Mouse (Mus musculus) thymus, postnatal 4 days (tissue): ENCODE measurements around the gene Tead2.

ENCODE experiments used
- DNase-seq: peaks from one replicate; pipeline ENCODE4 v3.0.0; 2021

Tead2 gene

DNA sequence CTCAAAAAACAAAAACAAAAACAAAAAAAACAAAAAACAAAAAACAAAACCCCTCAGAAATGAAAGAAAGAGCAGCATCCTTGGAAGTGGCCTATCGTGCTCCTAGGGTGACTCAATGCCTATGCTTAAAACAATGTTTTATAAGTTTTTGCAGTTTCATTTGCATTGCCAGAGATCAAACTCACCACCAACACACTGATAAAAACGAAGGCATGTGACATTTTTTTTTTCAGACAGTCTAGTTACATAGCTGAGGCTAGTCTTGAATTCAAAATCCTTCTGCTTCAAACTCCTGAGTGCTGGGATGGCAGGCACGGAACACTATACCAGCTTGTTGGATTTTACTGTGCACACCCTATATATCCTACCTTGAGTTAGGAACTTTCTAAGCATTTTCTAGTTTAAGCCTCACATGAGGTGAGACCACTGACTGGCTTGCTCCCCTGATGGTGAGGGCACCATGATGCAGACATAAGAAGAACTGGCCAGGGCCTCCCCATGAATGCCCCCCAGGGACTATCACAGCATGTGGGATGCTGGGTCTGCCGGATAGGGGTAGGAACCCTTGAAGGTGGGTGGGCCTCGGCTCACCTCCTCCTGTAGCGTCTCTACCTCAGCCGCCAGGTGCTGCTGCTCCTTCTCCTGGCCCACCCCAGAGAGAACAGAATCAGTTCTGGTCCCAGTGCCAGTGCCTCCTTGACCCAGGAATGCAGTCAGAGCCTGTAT is 22.8 kb upstream of the Tead2 start:
- DNase-seq: no peak

DNA sequence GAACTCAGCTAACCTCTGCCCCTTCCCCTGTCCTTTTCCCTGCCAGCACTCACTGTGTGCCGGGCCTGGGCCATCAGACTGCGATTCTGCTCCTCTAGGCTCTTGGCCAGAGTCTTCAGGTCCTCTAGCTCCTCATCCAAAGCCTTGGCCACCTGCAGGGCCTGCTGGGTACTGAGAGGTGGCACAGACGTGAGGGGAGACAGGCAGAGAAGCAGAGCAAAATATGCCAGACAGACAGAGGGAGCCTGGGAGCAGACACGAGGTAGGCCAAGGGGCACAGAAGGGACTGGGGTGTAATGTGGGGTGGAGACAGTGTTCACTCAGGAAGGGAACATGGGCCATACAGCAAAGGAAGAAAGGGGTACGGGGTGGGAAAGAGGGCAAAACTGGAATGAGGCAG is 22.1 kb upstream of the Tead2 start:
- no peak for DNase-seq

DNA sequence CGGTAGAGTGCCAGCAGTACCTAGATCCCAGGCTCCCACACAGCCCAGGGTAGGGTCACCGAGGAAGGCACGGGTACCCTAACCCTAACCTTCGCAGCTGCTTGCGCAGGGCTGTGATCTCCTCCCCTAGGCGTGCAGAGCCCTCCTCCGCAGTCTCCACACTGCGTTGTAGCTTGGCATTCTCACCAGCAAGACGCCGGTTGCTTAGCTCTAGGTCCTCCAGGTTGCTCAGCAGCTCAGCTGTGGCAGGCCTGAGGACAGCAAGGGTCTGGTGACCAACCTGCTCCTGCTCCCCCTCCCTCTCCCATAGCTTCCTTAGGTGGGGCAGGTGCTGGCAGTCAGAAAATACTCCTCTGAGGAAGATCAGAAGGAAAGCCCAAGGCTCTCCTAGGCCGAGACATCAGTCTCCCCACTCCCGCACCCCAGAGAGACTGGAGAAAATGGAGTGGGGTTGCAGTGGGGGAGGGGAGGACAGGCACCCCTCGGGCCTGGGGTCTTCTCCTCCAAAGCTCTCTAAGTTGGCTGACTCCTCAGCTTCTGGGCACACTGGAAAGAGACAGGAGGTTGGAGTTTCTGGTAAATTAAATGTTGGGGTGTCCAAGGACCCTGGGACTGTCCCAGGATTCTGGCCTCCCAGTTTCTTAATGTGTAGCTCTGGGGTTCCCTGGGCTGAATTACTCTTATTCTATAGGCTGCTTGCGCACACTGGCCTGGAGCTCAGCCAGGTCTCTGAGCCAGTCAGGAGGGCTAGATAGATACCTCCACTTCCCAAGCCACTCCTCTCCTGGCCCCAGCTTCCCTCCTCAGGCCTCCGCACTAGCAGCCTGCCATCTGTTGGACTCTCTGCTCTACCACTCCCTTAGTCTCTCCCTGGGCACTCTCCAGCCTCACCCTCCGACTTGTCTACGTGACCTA is 21.4 kb upstream of the Tead2 start:
- DNase-seq: no peak

DNA sequence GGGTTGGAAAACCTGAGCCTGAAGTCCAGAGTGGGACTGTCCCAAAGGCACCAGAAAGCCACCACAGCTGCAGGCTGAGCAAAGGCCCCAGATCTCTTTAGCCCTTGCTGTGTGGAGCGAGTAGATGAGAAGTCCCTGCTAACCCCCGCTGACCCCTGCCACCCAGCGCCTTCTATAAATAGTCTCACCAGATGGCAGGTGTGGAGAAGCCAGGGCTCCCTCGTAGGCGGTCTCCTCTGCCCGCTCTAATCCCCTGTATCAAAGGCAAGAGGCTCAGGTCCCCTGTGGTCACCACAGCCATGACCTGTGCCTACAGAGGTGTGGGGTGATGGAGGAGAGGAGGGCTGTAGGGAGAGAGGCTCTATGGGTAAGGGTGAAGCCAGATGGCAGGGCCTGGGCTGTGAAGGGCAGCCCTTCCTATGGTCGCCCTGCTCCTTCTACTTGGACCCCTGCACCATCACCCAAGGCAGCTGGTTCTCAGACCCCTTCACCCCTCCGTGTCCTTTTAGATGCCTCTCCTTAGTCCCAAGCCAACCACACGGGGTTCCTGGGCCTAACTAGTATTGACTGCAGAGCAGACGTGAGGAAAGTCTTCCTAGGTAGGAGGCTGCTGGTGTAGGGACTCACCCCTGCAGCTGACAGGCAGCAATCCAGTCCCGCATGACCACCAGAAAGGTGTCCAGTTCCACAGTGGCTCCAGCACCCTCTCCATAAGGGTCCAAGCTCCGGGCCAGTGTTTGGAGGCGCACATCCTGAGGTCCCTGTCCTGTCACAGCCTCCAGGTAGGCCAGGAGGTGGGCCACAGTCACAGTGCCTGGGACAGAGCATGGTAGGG is 20.0 kb upstream of the Tead2 start:
- no peak for DNase-seq

DNA sequence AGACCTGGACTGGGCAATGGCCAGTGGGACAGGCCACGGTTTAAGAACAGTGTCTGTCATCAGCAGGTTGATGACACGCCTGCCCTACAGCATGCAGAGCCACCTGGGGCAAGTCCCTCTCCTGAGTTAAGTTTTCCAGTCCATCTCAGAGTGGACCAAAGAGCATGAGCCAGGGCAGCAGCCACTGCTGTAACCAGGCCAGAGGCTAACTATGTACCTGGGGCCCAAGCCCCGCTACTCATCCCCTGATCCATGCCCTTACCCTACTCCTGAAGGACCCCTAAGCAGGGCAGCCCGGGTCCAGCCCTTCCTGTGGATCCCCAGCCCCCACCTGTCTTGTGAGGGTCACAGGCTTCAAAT is 19.4 kb upstream of the Tead2 start:
- DNase-seq: no peak

DNA sequence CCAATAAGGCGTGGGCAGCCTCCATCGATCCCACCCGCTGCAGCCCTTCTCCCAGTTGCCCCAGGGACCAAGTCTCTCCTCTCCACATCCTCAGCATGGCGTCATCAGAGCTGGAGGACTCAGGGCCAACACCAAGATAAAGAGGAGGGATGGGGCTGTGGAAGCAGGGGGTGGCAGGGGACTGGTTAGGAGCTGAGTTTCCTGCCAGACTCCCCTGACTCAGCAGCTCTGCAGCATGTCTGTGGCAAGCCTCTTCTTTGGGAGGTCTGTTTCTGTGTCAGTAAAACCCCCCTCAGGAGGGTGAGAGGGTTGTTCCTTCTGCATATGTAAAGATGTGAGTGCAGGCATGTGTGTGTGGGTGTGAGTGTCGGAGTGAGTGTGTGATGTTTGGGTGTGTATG is 18.6 kb upstream of the Tead2 start:
- DNase-seq: no peak

DNA sequence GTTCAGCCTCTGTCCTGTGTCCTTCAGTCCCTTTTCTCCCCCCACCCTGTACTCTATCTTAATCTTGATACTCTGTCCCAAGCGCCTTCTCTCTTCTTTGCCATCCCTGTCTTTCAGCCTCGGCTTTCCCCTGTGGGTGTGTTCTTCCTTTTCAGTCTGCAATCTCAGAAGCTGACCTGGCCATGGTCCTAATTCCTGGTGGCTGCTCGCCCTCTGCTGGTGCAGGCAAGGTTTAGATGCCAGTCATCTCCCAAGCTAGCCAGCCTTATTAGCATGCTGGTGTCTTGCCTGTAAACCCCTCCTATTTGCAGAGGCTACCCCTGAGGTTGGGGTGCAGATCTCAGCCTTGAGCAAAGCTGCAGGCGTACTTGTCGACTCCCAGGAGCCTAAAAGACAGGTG is 17.1 kb upstream of the Tead2 start:
- no peak for DNase-seq

DNA sequence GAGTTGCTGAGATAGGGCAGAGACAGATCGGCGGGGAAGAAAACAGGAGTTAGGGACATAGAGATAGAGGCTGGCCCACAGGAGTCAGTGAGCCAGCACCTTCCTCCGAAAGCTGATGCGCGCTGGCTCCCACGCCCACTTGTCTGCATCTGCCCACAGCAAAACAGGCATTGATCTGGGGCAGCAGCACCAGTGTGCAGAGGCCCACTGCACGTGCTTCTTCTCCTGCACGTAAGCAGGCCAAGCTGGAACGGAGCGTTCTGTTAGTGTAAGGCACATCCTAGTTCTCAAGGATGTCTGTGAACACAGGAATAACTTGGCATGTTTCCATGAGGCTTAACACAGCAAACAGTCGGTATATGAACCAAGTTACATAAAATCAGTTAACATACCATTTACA is 16.6 kb upstream of the Tead2 start:
- no peak for DNase-seq

DNA sequence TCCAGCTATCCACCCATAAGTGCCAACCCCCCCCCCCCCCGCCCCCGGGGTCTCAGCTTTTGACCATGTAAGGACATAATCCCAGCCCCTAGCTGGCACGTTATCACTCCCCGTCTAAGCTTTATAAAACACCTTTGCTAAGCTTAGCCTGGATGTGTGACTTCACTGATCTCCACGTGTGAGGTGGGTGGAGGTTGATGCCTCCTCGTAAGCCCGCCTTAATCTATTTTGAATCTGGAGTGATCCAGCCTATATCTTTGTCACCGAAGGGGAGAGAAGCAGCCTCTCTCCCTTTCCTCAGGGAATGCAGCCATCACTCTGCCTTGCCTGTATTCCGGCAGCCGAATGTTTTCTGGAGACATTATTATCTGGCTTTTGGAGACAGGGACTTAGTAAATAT is 12.9 kb upstream of the Tead2 start:
- DNase-seq: no peak

DNA sequence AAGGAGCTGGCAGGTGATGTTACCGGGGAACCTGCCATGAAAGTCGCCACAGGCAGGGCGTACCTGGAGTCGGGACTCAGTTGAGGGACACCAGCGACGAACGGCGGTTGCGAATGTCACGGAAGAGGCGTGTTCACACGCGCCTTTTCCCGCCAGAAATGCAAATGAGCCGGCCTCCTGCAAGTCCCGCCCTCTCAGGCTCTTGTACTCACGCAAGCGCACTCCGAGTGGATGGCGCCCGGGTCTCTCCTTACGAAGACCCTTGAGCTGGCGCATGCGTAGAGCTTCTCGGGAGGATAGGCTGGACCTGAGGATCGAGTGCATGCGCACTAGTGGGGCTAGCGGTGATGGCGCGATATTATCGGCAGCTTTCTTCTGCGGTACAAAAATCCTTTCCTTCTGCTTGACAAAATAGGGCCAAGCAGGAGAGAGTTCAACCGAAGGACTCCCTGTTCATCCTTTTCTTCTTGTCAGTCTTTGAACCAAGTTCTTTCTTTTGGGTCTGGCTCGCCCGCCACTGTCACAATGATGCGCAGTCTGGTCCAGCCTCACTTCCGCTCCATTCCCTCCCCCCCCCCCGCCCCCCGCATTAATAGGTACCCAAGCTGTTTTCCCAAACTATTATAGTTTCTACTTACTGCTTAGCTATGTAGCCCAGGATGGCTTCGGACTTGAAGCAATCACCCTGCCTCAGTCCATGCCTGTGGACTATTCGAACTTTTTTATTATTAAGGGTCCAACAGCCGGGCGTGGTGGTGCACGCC is 11.0 kb upstream of the Tead2 start, which contains the start of gene Ccdc155:
TSS of gene Ccdc155 (minus strand) at position 513 of the 764 bp plus-strand sequence.
- DNase-seq: peak; percentile 94

DNA sequence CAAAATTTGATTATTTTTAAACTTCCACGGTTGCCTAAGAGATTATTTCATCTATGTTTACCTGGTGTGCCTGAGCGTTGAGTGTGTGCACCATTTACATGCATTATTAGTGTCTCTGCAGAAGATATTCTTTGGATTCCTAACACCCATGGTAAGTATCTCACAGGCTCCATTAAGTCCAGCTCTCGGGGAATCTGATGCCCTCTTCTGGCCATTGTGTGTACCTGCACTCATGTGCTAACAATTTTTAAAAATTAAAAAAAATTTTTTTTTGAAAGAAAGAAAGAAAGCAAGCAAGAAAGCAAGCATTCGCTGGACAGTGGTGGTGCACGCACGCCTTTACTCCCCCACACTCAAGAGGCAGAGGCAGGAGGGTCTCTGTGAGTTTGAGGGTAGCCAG is 7.3 kb upstream of the Tead2 start:
- DNase-seq: no peak

DNA sequence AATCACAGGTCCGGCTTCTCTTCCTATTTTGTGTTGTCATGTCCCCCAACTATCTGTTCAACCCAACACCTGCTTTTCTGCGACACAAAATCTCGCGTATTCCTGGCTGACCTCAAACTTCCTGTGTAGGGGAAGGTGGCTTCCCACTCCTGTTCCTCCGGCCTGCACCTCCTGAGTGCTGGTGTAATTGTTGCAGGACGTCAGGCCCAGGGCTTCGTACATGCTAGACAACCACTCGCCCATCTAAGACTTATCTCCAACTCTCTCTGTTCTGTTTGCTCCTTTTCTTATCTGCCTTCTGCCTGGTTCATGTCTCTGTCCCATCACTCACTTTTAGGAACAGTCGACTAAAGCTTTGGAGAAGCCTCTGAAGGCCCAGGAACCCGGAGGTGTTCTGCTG is 4.5 kb upstream of the Tead2 start:
- DNase-seq: no peak

DNA sequence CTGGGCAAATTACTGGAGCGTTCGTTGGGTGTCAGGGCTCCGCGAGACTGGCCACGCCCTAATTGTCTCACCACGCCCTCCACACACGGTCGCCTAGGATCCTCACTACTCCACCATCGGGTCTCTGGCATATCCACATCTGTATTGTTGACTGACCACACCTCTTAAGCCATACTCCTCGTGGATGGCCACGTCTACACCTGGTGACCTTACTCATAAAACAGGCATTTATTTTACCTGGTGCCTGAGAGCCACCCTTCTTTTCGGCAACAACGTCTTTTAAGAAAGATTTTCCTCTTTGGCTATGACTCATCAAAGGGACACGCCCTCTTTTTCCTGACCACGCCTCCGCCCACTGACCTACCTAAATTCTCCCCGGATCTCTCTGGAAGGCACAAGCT is 3.7 kb upstream of the Tead2 start, which contains the start of gene Dkkl1:
TSS of gene Dkkl1 (minus strand) at position 297 of the 401 bp plus-strand sequence.
- DNase-seq: no peak

DNA sequence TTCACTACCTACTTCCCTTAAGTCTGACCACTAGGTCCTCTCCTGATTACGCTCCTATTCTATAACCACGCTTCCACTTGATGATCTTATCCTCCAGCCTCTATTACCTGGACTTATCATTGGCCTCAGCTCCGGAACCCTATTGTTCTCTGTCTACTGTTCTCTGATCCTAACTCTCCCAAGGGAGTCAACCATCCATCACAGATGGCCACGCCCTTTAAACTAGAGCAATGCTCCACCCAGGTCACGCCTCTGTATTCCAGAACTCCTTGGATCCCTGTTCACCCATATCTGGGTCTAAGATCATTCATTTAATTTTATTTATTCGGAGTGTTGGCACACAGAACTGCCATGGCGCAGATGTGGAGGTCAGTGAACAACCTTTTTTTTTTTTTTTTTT is 3.2 kb upstream of the Tead2 start:
- no peak for DNase-seq

DNA sequence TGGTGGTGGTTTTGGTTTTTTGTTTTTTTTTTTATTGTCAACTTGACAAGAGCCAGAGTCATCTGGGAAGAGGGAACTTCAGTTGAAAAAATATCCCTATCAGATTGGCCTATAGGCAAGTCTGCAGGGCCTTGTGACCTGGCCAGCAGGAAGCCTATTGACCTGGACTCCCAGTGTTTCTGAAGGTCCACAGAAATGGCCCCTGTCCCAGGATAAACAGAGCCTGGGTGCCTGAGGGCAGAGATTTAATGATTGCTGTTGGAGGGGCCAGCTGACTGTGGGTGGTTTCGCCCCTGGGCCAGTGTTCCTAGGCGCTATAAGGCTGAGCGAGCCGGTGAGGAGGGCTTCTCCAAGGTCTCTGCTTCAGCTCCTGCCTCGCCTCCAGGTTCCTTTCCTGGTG is 1.8 kb upstream of the Tead2 start:
- DNase-seq: no peak

DNA sequence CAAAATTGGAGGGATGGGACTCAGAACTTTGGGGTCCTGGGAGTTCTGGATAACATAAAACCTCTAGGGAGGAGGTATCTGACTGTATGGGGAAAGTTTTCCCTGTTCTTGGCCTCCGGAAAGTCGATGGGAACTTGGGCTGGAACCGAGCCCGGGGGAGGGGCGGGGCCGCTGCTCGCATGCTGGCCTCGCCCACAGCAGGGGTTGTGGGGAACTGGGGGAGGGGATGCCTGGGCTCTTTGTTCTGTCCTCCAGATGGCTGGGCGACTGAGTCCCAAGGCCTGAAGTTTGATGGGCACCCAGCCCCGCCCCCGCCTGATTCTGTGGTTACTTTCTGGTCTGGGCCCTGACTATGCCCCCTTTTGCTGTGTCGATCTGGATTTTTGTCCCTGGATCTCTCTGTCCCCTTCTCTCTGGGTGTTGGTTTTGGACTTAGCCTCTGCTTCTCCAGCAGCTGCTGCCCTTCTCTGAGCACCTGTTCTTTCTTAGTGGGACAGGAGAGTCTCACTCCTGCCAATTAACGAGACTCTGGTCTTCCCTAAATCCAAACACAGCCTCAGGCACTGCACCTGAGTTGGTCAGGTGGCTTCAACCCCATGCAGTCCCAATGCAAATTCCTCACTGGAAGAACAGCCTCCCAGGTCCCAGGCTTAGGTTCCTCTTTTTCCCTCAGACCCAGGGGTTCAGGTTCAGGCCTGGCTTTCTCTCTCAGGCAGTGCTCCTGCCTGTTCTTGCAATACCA is 1.1 kb downstream of the Tead2 start:
- DNase-seq: peak; percentile 37

DNA sequence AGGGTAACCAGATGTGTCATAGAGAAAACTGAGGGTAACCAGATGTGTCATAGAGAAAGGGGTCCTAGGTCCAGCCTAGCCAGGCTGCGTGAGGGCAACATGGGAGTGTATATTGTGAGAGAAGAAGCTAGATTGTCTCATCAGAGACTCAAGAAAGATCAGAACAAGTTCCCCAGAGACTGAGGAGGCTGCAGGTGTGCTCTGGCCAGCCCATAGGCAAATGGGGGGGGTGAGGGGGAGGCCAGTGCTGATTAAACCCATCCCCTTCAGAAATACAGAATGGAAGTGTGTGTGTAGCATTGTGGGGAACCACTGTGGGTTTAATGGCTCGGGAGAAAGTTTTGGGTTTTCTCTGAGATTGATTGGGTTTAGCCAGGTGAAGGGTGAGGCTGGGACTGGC is 6.1 kb downstream of the Tead2 start:
- DNase-seq: no peak

DNA sequence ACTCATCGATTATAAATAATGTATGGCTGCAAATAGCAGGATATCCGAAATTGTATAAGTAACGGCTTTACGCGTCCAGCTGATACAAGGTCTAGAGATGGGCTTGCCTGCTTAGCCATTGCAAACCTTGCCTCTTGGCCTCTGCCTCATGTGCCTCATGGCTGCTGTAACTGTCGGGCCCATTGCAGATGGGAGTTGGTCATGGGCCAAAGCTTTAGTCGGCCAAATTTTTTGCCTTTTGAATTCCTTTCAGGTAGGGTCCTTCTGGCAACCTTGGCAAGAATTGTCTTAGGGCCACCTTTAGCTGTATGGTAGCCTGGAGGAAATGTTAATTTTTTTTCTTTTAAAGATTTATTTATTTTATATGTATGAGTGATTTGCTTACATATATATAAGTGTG is 9.3 kb downstream of the Tead2 start:
- no peak for DNase-seq

DNA sequence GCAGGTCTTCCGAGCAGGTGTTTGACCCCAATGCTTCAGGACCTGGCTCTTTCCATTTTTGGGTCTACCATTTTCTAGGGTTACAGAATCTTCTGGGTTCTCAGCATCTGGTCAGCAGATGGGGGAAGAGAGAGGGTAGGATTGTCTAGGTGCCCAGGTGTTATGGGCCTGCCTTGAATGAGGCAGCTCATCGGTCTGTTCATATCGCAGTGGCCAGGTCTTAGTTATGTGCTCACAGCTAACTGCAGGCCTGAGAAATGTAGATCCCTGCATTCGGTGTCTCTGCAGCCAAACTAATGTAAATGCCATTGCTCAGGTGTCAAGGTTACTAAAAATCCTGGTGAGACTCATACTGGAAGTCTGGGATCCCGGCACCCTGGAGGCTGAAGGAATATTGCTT is 10.9 kb downstream of the Tead2 start:
- no peak for DNase-seq

DNA sequence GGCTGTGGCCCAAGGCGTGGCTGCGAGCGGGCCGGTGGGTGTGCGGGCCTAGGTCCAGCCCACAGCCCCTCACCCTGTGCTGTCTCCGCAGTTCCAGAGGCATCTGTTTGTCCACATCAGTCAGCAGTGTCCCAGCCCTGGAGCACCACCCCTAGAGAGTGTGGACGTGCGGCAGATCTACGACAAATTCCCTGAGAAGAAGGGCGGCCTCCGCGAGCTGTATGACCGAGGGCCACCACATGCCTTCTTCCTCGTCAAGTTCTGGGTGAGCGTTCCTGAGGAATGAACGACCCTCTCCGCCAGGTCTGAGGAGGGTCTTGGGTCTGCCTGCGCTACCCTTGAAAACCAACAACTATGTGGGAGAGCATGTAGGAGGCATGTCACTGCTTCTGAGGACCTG is 13.0 kb downstream of the Tead2 start:
- no peak for DNase-seq

DNA sequence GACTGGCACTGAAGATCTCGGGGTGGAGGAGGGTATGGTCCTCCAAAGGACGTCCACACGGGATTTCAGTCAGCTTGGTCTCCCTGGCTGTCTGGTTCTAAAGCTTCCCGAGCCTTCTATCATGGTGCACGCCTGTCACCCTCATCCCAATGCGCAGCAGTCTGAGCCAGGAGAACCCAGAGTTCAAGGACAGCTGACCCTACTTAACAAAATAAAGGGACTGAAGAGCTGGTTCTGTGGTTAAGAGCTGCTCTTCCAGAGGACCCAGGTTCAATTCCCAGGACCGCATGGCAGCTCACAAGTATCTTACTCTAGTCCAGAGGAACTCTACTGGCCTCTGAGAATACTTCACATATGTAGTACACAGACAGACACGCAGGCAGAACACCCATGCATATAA is 13.5 kb downstream of the Tead2 start:
- no peak for DNase-seq
